Mouse (Mus musculus): ENCODE measurements around the gene Cxcr3. TPM values are rescaled to one million over a fixed set of nuclear protein-coding genes. Genes with fewer than 3 reads are reported as not detected.

The Cxcr3 gene
- polyA plus RNA-seq, 1 experiment from 2014 or later: not detected

DNA sequence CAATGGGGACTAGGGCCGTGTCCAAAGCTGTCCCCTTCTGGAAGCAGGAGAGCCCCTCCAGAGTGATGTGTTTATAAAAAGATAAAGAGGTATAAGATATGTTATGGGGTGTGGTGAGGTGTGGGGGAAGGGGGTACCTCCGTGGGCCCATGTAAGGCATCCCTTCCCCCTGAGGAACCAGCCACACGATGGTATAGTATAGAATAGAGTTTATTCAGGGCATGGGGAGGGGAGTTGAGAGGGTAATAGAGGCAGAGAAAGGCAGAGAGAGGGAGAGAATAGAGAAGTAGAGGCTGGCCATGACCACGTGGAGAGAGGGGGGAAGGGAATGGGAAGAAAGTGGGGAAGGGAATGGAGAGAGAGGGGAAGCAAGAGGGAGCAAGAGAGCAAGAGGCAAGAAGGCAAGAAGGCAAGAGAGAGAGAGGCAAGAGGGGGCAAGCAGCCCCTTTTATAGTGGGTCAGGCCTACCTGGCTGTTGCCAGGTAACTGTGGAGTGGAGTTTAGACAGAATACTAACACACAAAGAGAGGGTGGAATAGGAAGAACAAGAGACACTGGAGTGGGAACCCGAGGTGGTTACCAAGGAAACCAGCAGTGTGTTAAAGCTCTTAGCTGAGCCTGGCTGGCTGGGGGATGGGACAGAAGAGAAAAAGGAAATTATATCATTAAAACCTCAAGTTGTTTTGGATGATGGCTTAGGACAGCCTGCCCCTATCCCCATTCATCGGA, 6.4 kb upstream of the Cxcr3 start:
- Histone ChIP-seq H3K27me3 (ENCODE audit: control insufficient read depth, insufficient read depth, low read length) (peaks cover 8% of the 10 kb centered on the region; the same call in 1 of the 2 replicates), H3K4me2 (replicated peaks) (no peak overlapping the region), H3K9ac (no peak overlapping the region), H3K9me3 (ENCODE audit: control insufficient read depth, low read length) (no peaks in the 10 kb centered on the region), H3K36me3 (replicated peaks; ENCODE audit: control insufficient read depth, insufficient read depth) (no peaks in the 10 kb centered on the region), H3K4me3 (replicated peaks; ENCODE audit: low read length) (no peak overlapping the region), H3K27ac (peak overlapping the region; percentile 62), H3K4me1 (replicated peaks; ENCODE audit: control insufficient read depth, insufficient read depth, low read length) (no peaks in the 10 kb centered on the region)
- ATAC-seq (ENCODE audit: low FRiP score): peak; percentile 77
- 44% methylated on average over 6 of the region's 6 CpGs for WGBS
- DNase-seq (ENCODE audit: low spot score): peak; percentile 55

DNA sequence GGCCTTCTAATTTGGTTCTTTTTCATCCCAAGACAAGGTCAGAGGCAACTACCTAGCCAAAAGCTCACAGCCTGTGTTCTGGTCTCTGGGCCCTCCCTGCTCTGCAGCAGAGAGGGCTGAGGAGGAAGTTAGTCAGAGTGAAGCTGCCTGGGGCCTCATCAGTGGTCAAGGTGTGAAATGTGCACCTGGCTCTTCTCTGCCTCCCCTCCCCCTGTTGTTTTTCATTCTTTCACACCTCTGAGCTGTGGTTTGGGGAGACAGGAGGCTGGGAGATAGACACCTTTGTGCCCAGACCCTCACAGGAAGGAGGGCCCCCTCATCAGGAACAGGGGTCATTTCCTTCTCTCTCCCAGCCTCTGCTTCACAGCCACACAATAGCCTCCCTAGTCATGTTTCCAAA, 3.1 kb upstream of the Cxcr3 start:
- Histone ChIP-seq H3K4me2 (replicated peaks) (no peak overlapping the region), H3K27me3 (ENCODE audit: control insufficient read depth, insufficient read depth, low read length) (peaks cover 5% of the 10 kb centered on the region; the same call in 1 of the 2 replicates), H3K27ac (no peak overlapping the region), H3K9ac (no peak overlapping the region), H3K4me1 (replicated peaks; ENCODE audit: control insufficient read depth, insufficient read depth, low read length) (no peaks in the 10 kb centered on the region), H3K9me3 (ENCODE audit: control insufficient read depth, low read length) (no peaks in the 10 kb centered on the region), H3K4me3 (replicated peaks; ENCODE audit: low read length) (no peak overlapping the region), H3K36me3 (replicated peaks; ENCODE audit: control insufficient read depth, insufficient read depth) (no peaks in the 10 kb centered on the region)
- ATAC-seq (ENCODE audit: low FRiP score) (no peak), DNase-seq (ENCODE audit: low spot score) (no peak)

- no peak overlapping the region for H3K9ac ChIP-seq
- H3K27ac ChIP-seq: no peak overlapping the region
- WGBS: 54% methylated on average over 5 of the region's 5 CpGs
- H3K36me3 ChIP-seq (replicated peaks; ENCODE audit: control insufficient read depth, insufficient read depth): no peaks in the 10 kb centered on the region
- ATAC-seq (ENCODE audit: low FRiP score) (no peak), DNase-seq (ENCODE audit: low spot score) (no peak)
- H3K4me2 ChIP-seq (replicated peaks): no peak overlapping the region
- H3K27me3 ChIP-seq (ENCODE audit: control insufficient read depth, insufficient read depth, low read length): peaks cover 4% of the 10 kb centered on the region; the same call in 1 of the 2 replicates
- no peaks in the 10 kb centered on the region for H3K9me3 ChIP-seq (ENCODE audit: control insufficient read depth, low read length)
- no peaks in the 10 kb centered on the region for H3K4me1 ChIP-seq (replicated peaks; ENCODE audit: control insufficient read depth, insufficient read depth, low read length)
- H3K4me3 ChIP-seq (replicated peaks; ENCODE audit: low read length): no peak overlapping the region
Measured at GRCm38 (mm10) chrX:101734981-101735380, 912 bp upstream of the Cxcr3 start.

DNA sequence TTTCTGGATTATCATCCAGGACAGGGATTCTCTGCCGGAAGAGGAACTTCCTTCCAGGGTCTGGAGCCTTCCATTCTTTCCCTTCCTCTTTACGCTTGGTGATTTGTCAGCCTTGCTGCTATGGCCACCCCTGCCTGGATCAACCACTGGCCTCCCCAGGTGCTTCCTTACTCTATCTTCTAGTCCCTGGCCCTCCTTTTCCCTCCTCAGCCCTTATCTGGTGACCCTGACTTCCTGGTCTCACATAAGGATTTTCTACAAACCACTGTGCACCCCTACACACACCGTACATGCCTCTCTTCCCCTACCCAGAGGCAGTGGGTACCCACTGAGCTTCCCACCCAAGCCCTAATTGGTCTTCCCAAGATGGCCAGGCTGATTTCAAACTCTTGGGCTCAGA, 781 bp downstream of the Cxcr3 start:
- H3K4me1 ChIP-seq (replicated peaks; ENCODE audit: control insufficient read depth, insufficient read depth, low read length): no peaks in the 10 kb centered on the region
- H3K27ac ChIP-seq: no peak overlapping the region
- H3K4me2 ChIP-seq (replicated peaks): no peak overlapping the region
- ATAC-seq (ENCODE audit: low FRiP score) (no peak), DNase-seq (ENCODE audit: low spot score) (no peak)
- H3K9ac ChIP-seq: no peak overlapping the region
- H3K9me3 ChIP-seq (ENCODE audit: control insufficient read depth, low read length): no peaks in the 10 kb centered on the region
- 75% methylated on average over 3 of the region's 3 CpGs for WGBS
- H3K36me3 ChIP-seq (replicated peaks; ENCODE audit: control insufficient read depth, insufficient read depth): no peaks in the 10 kb centered on the region
- H3K27me3 ChIP-seq (ENCODE audit: control insufficient read depth, insufficient read depth, low read length): no peaks in the 10 kb centered on the region; the same call in 1 of the 2 replicates
- no peak overlapping the region for H3K4me3 ChIP-seq (replicated peaks; ENCODE audit: low read length)

DNA sequence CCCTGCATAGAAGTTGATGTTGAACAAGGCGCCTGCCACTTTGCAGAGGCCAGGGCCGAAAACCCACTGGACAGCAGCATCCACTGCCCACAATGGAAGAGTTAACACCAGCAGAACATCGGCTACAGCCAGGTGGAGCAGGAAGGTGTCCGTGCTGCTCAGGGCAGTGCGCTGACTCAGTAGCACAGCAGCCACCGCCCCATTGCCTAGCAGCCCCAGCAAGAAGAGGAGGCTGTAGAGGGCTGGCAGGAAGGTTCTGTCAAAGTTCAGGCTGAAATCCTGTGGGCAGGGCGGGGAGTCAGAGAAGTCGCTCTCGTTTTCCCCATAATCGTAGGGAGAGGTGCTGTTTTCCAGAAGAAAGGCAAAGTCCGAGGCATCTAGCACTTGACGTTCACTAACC, 1.4 kb downstream of the Cxcr3 start:
- no peaks in the 10 kb centered on the region for H3K36me3 ChIP-seq (replicated peaks; ENCODE audit: control insufficient read depth, insufficient read depth)
- no peak for DNase-seq (ENCODE audit: low spot score)
- no peak for ATAC-seq (ENCODE audit: low FRiP score)
- no peak overlapping the region for H3K27ac ChIP-seq
- no peaks in the 10 kb centered on the region for H3K4me1 ChIP-seq (replicated peaks; ENCODE audit: control insufficient read depth, insufficient read depth, low read length)
- no peak overlapping the region for H3K4me2 ChIP-seq (replicated peaks)
- H3K9me3 ChIP-seq (ENCODE audit: control insufficient read depth, low read length): no peaks in the 10 kb centered on the region
- H3K27me3 ChIP-seq (ENCODE audit: control insufficient read depth, insufficient read depth, low read length): no peaks in the 10 kb centered on the region; the same call in 1 of the 2 replicates
- no peak overlapping the region for H3K4me3 ChIP-seq (replicated peaks; ENCODE audit: low read length)
- no peak overlapping the region for H3K9ac ChIP-seq
- WGBS: 78% methylated on average over 12 of the region's 12 CpGs

DNA sequence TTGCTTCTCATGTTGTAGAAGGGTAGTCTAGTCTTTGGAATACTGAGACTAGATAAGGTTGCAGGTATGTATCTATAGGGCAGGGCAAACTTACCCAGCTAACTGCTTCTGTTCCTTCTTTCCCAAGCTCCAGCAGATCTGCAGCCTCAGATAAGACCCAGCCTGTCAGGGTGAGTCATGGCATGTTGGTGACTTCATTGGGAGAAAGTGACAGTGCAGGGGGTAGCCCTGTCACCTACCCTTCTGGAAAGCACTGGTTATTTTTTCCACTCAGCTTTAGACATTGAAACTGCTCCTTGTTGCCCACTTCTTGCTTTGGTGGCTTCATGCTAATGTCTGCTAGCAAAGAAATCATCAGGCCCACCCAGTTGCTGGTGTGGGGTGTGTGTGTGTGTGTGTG, 4.1 kb downstream of the Cxcr3 start:
- ATAC-seq (ENCODE audit: low FRiP score) (no peak), DNase-seq (ENCODE audit: low spot score) (no peak)
- Histone ChIP-seq H3K27ac (no peak overlapping the region), H3K9ac (no peak overlapping the region), H3K4me1 (replicated peaks; ENCODE audit: control insufficient read depth, insufficient read depth, low read length) (no peaks in the 10 kb centered on the region), H3K36me3 (replicated peaks; ENCODE audit: control insufficient read depth, insufficient read depth) (no peaks in the 10 kb centered on the region), H3K9me3 (ENCODE audit: control insufficient read depth, low read length) (no peaks in the 10 kb centered on the region), H3K4me2 (replicated peaks) (no peak overlapping the region), H3K27me3 (ENCODE audit: control insufficient read depth, insufficient read depth, low read length) (no peaks in the 10 kb centered on the region; the same call in 1 of the 2 replicates), H3K4me3 (replicated peaks; ENCODE audit: low read length) (no peak overlapping the region)

- ATAC-seq (ENCODE audit: low FRiP score): no peak
- WGBS: 50% methylated on average over 1 of the region's 1 CpGs
- peaks cover 16% of the 10 kb centered on the region for H3K27me3 ChIP-seq (ENCODE audit: control insufficient read depth, insufficient read depth, low read length)
Measured at GRCm38 (mm10) chrX:101720401-101720800, 13.7 kb downstream of the Cxcr3 start.

DNA sequence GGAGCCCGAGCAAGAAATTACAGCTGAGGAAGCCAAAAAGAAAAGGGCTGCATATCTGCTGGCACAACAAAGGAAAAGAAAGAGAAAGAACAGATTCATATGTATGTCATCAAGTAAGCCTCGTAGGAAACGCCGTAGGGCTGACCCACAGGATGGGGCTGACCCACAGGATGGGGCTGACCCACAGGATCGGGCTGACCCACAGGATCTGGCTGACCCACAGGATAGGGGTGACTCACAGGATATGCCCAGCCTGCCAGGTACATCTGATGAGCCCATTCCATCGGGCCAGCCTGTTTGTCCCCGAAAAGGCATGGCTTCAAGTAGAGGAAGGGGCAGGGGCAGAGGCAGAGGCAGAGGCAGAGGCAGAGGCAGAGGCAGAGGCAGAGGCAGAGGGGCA, 29.0 kb downstream of the Cxcr3 start:
- whole genome bisulfite sequencing: 82% methylated on average over 7 of the region's 7 CpGs
- H3K4me3 ChIP-seq (replicated peaks; ENCODE audit: low read length): no peak overlapping the region
- no peaks in the 10 kb centered on the region for H3K4me1 ChIP-seq (replicated peaks; ENCODE audit: control insufficient read depth, insufficient read depth, low read length)
- H3K27me3 ChIP-seq (ENCODE audit: control insufficient read depth, insufficient read depth, low read length): no peaks in the 10 kb centered on the region
- H3K9me3 ChIP-seq (ENCODE audit: control insufficient read depth, low read length): no peaks in the 10 kb centered on the region
- ATAC-seq (ENCODE audit: low FRiP score) (no peak), DNase-seq (ENCODE audit: low spot score) (no peak)
- H3K36me3 ChIP-seq (replicated peaks; ENCODE audit: control insufficient read depth, insufficient read depth): no peaks in the 10 kb centered on the region
- H3K4me2 ChIP-seq (replicated peaks): no peak overlapping the region
- H3K27ac ChIP-seq: no peak overlapping the region
- no peak overlapping the region for H3K9ac ChIP-seq

More at GRCm38 (mm10) chrX:101720401-101720800, 13.7 kb downstream of the Cxcr3 start:
- DNase-seq (ENCODE audit: low spot score): no peak
- H3K4me3 ChIP-seq (replicated peaks; ENCODE audit: low read length): no peak overlapping the region
- no peak overlapping the region for H3K4me2 ChIP-seq (replicated peaks)
- no peak overlapping the region for H3K27ac ChIP-seq
- H3K36me3 ChIP-seq (replicated peaks; ENCODE audit: control insufficient read depth, insufficient read depth): no peaks in the 10 kb centered on the region
- no peaks in the 10 kb centered on the region for H3K4me1 ChIP-seq (replicated peaks; ENCODE audit: control insufficient read depth, insufficient read depth, low read length)
- H3K9me3 ChIP-seq (ENCODE audit: control insufficient read depth, low read length): no peaks in the 10 kb centered on the region
- no peak overlapping the region for H3K9ac ChIP-seq

GRCm38 (mm10) chrX:101698232-101698631, 35.8 kb downstream of the Cxcr3 start:
- Histone ChIP-seq H3K4me2 (replicated peaks) (no peak overlapping the region), H3K4me1 (replicated peaks; ENCODE audit: control insufficient read depth, insufficient read depth, low read length) (no peaks in the 10 kb centered on the region), H3K9me3 (ENCODE audit: control insufficient read depth, low read length) (peaks cover 28% of the 10 kb centered on the region), H3K27me3 (ENCODE audit: control insufficient read depth, insufficient read depth, low read length) (no peaks in the 10 kb centered on the region), H3K9ac (no peak overlapping the region), H3K27ac (no peak overlapping the region), H3K36me3 (replicated peaks; ENCODE audit: control insufficient read depth, insufficient read depth) (no peaks in the 10 kb centered on the region), H3K4me3 (replicated peaks; ENCODE audit: low read length) (no peak overlapping the region)
- no peak for ATAC-seq (ENCODE audit: low FRiP score)
- no peak for DNase-seq (ENCODE audit: low spot score)
- WGBS: 55% methylated on average over 22 of the region's 23 CpGs

DNA sequence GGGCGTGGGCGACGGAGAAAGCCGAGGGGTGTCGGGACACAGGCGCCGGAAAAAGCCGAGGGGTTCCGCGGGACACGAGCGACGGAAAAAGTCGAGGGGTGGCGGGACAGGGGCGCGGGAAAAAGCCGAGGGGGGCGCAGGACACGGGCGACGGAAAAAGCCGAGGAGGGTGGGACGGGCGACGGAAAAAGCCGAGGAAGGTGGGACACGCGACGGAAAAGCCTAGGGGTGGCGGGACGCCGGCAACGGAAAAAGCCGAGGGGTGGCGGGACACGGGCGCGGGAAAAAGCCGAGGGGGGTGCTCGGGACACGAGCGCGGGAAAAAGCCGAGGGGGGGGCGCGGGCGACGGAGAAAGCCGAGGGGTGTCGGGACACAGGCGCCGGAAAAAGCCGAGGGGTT, 36.5 kb downstream of the Cxcr3 start:
- Histone ChIP-seq H3K4me2 (replicated peaks) (no peak overlapping the region), H3K36me3 (replicated peaks; ENCODE audit: control insufficient read depth, insufficient read depth) (no peaks in the 10 kb centered on the region), H3K4me3 (replicated peaks; ENCODE audit: low read length) (no peak overlapping the region), H3K9me3 (ENCODE audit: control insufficient read depth, low read length) (peaks cover 28% of the 10 kb centered on the region), H3K9ac (no peak overlapping the region), H3K4me1 (replicated peaks; ENCODE audit: control insufficient read depth, insufficient read depth, low read length) (no peaks in the 10 kb centered on the region), H3K27ac (no peak overlapping the region), H3K27me3 (ENCODE audit: control insufficient read depth, insufficient read depth, low read length) (no peaks in the 10 kb centered on the region)
- no peak for DNase-seq (ENCODE audit: low spot score)
- 70% methylated on average over 49 of the region's 54 CpGs for WGBS
- no peak for ATAC-seq (ENCODE audit: low FRiP score)
